Mouse (Mus musculus): ENCODE results near the gene Olfr1200.

The Olfr1200 gene

DNA sequence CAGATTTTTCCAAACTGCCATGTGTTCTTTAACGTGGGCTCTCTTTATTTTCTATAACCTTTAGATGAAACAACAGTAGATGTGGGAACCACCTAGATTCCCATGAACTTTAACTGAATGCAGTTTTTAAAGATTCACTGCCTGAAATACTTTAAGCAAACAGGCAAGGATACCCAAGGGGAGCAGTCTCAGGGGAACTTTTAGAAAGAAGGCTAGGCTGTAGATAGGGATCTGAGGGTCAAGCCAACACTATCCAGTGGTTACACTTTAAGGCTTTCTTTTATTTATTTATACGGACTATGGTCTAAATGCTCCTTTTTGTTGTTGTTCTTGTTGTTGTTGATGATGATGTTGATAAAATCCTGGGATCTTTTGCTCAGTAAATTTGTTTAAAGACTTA lies at the start of gene Olfr1200:
Gene Olfr1200, minus strand, starts transcription at position 101 of the 400 bp plus-strand sequence.
- DNase-seq (ENCODE audit: low read depth): no peak

DNA sequence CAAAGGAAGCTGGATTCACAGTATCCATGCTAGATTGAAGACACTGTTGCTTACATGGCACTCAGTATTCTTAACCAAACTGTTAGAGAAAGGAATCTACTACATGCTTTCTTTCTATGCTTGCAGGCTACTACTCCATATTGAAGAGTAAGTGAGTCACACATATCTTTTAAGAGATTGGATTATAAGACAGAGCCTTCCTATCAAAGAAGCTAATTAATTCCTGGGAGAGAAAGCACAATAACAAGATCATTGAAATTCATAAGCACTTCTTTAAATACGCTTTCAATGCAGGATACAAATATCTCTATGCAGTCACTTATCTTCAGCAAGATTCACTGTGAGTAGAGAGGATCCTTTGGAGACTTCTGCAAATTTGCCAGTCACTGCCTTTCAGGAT lies 43.9 kb upstream of the Olfr1200 start, which contains the start of gene Olfr1202:
Gene Olfr1202, plus strand, starts transcription at position 301 of the 400 bp plus-strand sequence.
- DNase-seq (ENCODE audit: low read depth): no peak

DNA sequence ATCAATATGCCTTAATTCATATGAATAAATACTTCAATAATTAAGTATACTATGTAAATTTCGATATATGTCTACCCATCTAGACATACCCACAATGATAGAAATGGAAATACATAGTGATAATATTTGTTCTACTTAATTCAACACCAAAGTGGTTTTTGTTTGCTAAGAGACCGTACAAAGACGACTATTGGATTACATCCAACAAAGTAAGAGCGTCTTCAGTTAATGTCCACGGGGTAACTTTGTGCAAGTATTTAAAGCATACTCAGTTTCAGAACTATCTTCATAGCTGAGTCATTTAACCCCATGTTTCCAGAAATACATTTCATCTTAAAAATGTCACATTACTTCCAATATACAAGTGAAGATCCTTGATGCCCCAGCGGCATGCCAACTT lies 22.4 kb upstream of the Olfr1200 start, which contains the start of gene Olfr1201:
Gene Olfr1201, plus strand, starts transcription at position 301 of the 400 bp plus-strand sequence.
- no peak for DNase-seq (ENCODE audit: low read depth)

DNA sequence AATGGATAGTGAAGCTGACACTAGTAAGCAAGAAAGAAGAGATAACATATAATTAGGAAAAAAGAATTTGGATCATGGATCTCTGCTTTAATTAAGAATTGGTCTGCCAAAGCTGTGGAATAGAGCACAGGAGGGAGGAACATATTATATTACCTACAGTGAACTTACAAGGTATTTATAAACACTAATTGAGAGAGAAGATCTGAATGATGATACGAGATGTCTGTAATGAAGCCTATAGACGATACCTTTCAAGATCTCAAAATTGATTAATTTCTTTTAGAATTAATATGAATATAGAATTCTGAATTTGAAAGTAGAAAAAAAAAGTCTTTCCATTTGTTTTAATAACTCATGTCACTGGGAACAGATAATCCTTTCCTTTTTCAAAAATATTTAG lies 9.9 kb downstream of the Olfr1200 start, which contains the start of gene Olfr1199:
Gene Olfr1199, minus strand, starts transcription at position 101 of the 400 bp plus-strand sequence.
- DNase-seq (ENCODE audit: low read depth): no peak

DNA sequence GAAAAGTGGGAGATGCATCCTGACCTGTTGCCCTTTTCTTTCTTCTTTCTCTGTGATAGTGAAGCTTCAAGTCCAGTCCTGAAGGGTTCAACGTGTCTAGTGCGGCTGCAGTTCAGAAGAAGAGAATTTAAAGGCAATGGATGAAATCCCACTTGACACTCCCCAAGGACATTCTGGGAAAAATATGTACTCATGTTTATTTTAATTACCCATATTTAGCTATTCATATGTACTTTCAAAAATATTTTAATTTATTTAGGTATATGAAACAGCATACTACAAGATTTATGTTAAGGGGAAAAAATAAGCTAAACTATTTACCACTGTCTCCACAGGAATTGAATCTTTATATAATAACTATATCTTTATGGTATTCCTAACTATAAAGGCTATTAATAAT lies 19.0 kb downstream of the Olfr1200 start, which contains the start of gene Olfr1198:
Gene Olfr1198, minus strand, starts transcription at position 101 of the 400 bp plus-strand sequence.
- DNase-seq (ENCODE audit: low read depth): no peak

DNA sequence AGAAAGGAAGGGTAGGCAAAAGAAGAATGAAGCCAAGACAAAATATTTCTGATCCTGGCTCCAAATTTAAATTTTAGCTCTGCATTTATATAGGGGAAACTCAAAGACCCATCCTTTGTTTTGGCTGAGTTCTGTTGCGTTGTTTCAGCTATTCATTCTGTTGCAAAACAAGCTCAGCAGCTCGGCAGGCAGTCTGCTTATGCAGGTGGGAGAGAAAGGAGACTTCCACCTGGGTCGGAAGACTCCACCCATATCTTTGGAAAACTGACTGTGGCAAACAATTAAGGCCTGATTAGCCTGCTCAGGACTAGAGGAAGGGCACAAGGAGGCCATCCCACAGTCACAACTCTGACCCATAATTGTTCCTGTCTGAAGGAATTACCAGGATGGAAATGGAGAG lies 26.9 kb downstream of the Olfr1200 start:
- DNase-seq (ENCODE audit: low read depth): no peak

DNA sequence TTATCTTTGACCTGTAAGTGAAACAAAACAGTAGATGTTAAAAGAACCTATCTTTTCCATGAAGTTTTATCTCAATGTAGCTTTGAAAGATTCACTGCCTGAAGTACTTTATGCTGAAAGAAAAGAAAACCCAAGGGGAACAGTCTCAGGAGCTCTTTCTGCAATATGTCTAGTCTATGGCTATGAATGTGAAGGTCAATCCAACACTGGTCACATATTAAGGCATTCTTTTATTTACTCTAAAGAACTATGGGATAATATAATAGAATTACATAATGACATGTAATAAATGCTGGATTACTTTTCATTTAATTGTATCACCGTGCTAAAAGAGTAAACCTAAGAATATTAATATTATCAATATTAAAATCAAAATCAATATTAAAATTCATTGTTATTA lies 38.0 kb downstream of the Olfr1200 start, which contains the start of gene Olfr1197:
Gene Olfr1197, minus strand, starts transcription at position 101 of the 400 bp plus-strand sequence.
- DNase-seq (ENCODE audit: low read depth): no peak

All from fibroblast of lung, adult 2 months (primary cell).